Mouse (Mus musculus) stomach, postnatal 0 days (tissue): ENCODE data around the gene Shkbp1. TPM values are rescaled to one million over a fixed set of nuclear protein-coding genes. Genes with fewer than 3 reads are reported as not detected.
A peak's percentile ranks its signal among the peaks of the same experiment; 100 is the strongest.

Source experiments
- ATAC-seq: fragments of 200-750 bp; cut with Nextera tagmentation; 2 replicates; pipeline ENCODE4 v1.8.0; 2017; ENCODE audit not compliant: low FRiP score, low TSS enrichment
- DNase-seq: peaks from one replicate; pipeline ENCODE4 v3.0.0-alpha.2; 2016; ENCODE audit warnings: low spot score
- H3K27ac ChIP-seq: fragments of 300-500 bp; sonication (generic); replicated peaks from 2 replicates; pipeline ENCODE4 v1.5.1; 2014; ENCODE audit warnings: mild to moderate bottlenecking, control low read depth
- H3K27me3 ChIP-seq: fragments of 300-500 bp; sonication (generic); 2 replicates; pipeline ENCODE4 v1.6.1; 2014; ENCODE audit warnings: low read length; ENCODE audit not compliant: control insufficient read depth, insufficient read depth
- H3K36me3 ChIP-seq: fragments of 300-500 bp; sonication (generic); 2 replicates; pipeline ENCODE4 v1.6.1; 2014; ENCODE audit warnings: low read length, mixed read lengths; ENCODE audit not compliant: control insufficient read depth, insufficient read depth
- H3K4me1 ChIP-seq: fragments of 300-500 bp; sonication (generic); replicated peaks from 2 replicates; pipeline ENCODE4 v1.6.1; 2014; ENCODE audit warnings: antibody characterized with exemption; ENCODE audit not compliant: control insufficient read depth, insufficient read depth
- H3K4me2 ChIP-seq: fragments of 300-500 bp; sonication (generic); replicated peaks from 2 replicates; pipeline ENCODE4 v1.6.1; 2014; ENCODE audit warnings: low read depth, mild to moderate bottlenecking, control low read depth, moderate library complexity
- H3K4me3 ChIP-seq: fragments of 300-500 bp; sonication (generic); 2 replicates; pipeline ENCODE4 v1.5.1; 2014; ENCODE audit warnings: low read depth, low read length, control low read depth
- H3K9ac ChIP-seq: fragments of 300-500 bp; sonication (generic); 2 replicates; pipeline ENCODE4 v1.6.1; 2014; ENCODE audit warnings: mild to moderate bottlenecking, low read length, control low read depth, mixed read lengths
- H3K9me3 ChIP-seq: fragments of 300-500 bp; sonication (generic); 2 replicates; pipeline ENCODE4 v1.6.1; 2016; ENCODE audit warnings: low read length; ENCODE audit not compliant: control insufficient read depth
- CTCF ChIP-seq: IDR thresholded peaks from 2 replicates; pipeline ENCODE4 v1.5.1; 2016; ENCODE audit warnings: antibody characterized with exemption, low read depth, mild to moderate bottlenecking, moderate library complexity
- EP300 ChIP-seq: optimal IDR thresholded peaks from 2 replicates; pipeline ENCODE3; 2016; ENCODE audit warnings: antibody characterized with exemption
- WGBS: fragments of 180-500 bp; shearing (Covaris S2); extraction: QIAGEN DNeasy Blood & Tissue Kit; methylation state at CpG from one replicate; pipeline ENCODE4 v1.1.7; 2014; 5-methylcytosine and 5-hydroxymethylcytosine counted together
- polyA plus RNA-seq: library from polyadenylated mRNA; unstranded; fragments of >200 nt; fragmentation: Nextera tagmentation; extraction: Ambion mirVana; gene quantifications from 2 replicates; pipeline ENCODE4 v1.2.1, GENCODE M21; 2015

The Shkbp1 gene
- polyA plus RNA-seq, 1 experiment from 2014 or later: 26.3 TPM

DNA sequence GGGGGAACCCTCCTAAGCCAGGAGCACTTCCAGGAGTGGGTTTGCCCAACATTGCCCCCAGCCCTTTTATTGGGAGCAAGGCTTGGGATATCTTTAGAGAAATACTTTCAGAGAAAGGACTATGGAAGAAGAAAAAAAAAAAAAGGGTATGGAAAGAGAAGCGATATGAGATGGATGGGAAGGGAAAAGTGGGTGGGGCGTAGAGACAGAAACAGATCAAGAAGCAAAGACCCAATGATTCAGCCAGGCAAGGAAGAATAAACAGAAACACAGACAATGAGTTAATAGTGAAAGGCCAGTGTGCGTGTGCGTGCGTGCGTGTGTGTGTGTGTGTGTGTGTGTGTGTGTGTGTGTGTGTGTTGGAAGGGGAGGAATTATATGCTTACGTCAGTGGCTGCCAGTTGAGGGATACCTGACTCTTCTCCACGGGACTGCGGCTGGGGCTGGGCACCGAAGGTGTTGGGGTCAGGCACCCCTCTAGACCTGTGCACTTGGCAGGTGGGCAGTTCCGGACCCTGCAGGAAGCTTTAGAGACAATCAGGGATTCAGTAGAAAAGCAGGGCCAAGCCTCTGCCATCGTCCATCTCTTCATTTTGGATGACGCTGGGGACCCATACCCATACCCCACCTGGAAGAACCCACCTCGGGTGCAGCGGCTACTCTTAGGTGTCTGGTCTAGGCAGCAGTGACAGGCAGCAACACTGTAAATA, 20.7 kb downstream of the Shkbp1 start:
- no peak for ATAC-seq
- H3K4me1 ChIP-seq: peaks cover 7% of the 10 kb centered on the region; the same call in 1 of the 2 replicates

DNA sequence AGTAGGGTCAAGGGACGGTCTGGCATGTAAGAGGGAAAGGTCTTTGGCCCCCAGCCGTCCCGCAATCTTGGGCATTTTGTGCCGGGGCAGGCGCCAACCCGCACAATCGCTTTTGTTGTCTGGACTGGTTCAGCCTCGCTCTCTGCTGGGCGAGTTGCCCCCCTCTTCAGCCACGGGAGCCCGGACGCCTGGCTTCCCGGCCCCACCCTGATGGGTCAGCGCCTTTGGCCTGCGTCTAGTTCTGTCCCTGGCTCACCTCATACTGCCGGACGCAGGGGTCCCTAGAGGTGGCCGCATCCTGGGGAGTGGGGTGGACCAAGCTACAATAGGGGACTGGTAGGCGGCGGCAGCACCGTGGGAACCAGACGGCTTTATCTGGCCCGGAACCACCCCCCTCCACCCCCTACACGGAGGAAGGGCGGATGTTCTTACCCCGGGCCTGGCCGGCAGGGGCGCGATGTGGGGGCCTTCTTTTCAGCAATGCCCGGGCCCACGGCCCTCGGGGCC, 21.4 kb downstream of the Shkbp1 start:
- Histone ChIP-seq H3K4me1 (peaks cover 7% of the 10 kb centered on the region; the same call in 1 of the 2 replicates), H3K9ac (peak overlapping the region; percentile 18; the same call in 1 of the 2 replicates)

More for the DNA sequence above, 20.7 kb downstream of the Shkbp1 start:
- H3K27ac ChIP-seq: peak overlapping the region; percentile 93
- H3K4me3 ChIP-seq: no peak overlapping the region
- no peaks in the 10 kb centered on the region for H3K27me3 ChIP-seq
- no peaks in the 10 kb centered on the region for H3K36me3 ChIP-seq
- TF ChIP-seq EP300 (no peak), CTCF (no peak)
- H3K9me3 ChIP-seq: no peaks in the 10 kb centered on the region
- no peak overlapping the region for H3K9ac ChIP-seq
- H3K4me2 ChIP-seq: 0 out of 2 replicates have a peak overlapping the region, but pooled peaks have one; percentile 93
- no peak for DNase-seq
- WGBS: 46% methylated on average over 15 of the region's 15 CpGs

DNA sequence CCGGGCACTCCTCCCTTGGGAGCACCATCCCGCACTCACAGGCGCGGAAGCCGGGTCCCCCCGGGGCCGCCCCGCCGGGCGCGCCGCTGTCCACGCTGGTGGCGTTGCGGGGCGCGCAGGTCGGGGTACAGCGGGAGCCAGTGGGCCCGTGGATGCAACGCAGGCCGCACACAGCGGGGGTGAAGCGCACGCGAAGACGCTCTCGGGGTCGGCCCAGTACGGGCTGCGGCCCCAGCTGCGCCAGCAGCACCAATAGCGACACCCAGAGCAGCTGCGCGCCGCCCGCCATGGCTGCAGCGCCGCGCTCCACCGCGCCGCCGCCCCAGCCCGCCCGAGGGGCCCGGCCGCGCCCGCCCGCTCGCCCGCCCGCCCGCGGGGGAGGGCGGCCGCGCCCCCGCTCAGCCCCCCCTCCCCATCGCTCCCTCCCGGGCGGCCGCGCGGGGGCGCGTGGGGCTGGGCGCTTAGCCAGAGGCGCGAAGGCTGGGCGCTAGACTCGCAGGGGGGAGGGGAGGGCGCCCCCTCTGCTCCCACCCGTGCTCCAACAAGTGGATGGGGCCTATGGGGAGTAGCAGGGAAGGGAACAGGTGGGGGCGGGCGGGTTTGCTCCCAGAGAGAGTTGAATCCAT, 22.4 kb downstream of the Shkbp1 start:
- TF ChIP-seq EP300 (no peak), CTCF (peak; percentile 42)
- Histone ChIP-seq H3K4me2 (peak overlapping the region; percentile 93), H3K9ac (peak overlapping the region; percentile 77), H3K4me3 (peak overlapping the region; percentile 72), H3K27me3 (no peaks in the 10 kb centered on the region), H3K27ac (peak overlapping the region; percentile 93), H3K4me1 (peaks cover 7% of the 10 kb centered on the region; the same call in 1 of the 2 replicates), H3K9me3 (no peaks in the 10 kb centered on the region), H3K36me3 (no peaks in the 10 kb centered on the region)
- no peak for DNase-seq
- under 1% methylated on average over 25 of the region's 77 CpGs for WGBS
- ATAC-seq: no peak

More for the DNA sequence above, 21.4 kb downstream of the Shkbp1 start:
- TF ChIP-seq CTCF (peak; percentile 37; the same call in 1 of the 2 replicates), EP300 (no peak)
- Histone ChIP-seq H3K4me3 (peak overlapping the region; percentile 72; the same call in 1 of the 2 replicates), H3K36me3 (no peaks in the 10 kb centered on the region), H3K27me3 (no peaks in the 10 kb centered on the region), H3K27ac (peak overlapping the region; percentile 93), H3K9me3 (no peaks in the 10 kb centered on the region), H3K4me2 (peak overlapping the region; percentile 93)
- WGBS: 9% methylated on average over 32 of the region's 32 CpGs
- ATAC-seq: no peak
- no peak for DNase-seq

DNA sequence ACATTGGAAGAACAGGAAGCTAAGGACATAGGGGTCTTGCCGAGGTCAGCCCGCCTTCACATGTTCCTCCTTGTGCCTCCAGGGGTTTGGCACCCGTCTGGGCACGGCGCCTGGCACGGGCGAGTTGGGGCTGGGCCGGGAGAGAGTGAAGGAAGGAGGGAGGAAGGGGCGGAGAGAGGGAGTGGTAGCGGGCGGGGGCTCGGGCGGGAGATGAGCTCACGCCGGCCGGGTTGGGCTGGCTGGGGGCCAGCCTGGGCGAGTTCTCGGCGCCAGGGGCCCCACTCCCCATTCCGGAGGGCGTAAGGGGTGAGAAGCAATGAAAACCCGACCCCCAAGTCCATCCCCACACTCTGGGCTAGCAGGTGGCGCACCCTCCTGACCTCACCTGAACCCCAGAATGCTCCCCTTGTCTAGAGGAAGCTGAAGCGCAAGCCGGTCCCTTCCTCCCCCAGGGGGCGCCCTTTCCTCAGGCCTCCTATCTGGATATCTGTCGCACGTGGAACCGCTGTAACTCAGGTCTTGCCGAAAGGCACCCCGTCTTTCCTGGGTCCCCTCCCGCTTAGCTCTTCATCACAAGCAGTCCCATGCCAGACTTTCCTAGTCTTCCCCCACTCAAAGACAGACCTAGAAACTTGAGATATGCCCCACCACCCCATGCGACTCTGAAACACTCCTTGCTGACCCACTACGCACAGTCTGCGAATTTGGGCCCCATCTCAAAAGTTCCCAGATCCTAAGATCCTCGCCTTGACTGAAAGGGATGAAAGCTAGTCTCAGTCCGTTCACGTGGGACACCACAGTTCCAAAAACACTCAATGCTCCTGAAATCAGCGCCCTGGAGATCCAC, 23.2 kb downstream of the Shkbp1 start:
- TF ChIP-seq CTCF (peak; percentile 88), EP300 (peak; percentile 80)
- peak overlapping the region; percentile 77 for H3K9ac ChIP-seq
- ATAC-seq (peak; percentile 39), DNase-seq (peak; percentile 92)
- H3K4me1 ChIP-seq: peaks cover 7% of the 10 kb centered on the region; the same call in 1 of the 2 replicates
- no peaks in the 10 kb centered on the region for H3K27me3 ChIP-seq
- peak overlapping the region; percentile 93 for H3K4me2 ChIP-seq
- H3K27ac ChIP-seq: peak overlapping the region; percentile 93
- H3K9me3 ChIP-seq: no peaks in the 10 kb centered on the region
- WGBS: under 1% methylated on average over 37 of the region's 39 CpGs
- no peaks in the 10 kb centered on the region; the same call in 1 of the 2 replicates for H3K36me3 ChIP-seq
- peak overlapping the region; percentile 72 for H3K4me3 ChIP-seq

DNA sequence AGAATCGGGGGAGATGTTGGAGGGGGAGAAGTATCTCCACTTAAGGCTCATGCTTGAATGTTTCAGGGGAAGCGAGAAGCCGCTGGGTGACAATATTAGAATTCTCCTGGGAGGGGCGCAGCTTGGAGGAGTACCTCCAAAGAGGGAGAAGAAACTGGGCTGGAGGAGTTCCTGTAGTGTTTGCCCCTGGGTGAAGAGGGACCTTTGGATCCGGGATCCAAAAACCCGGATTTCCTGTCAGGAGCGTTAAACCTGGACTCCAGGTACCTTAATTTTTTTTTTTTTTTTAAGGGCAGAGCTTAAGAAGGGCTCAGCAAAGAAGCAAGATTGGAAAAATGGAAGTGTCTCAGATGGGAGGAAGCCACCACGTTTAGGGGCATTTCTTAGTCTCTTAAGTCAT, 24.0 kb downstream of the Shkbp1 start:
- no peak for DNase-seq
- H3K27me3 ChIP-seq: no peaks in the 10 kb centered on the region

More for the DNA sequence above, 24.0 kb downstream of the Shkbp1 start:
- Histone ChIP-seq H3K4me2 (peak overlapping the region; percentile 93), H3K36me3 (no peaks in the 10 kb centered on the region; the same call in 1 of the 2 replicates), H3K9me3 (no peaks in the 10 kb centered on the region), H3K9ac (peak overlapping the region; percentile 77), H3K27ac (peak overlapping the region; percentile 93), H3K4me1 (peaks cover 4% of the 10 kb centered on the region; the same call in 1 of the 2 replicates), H3K4me3 (peak overlapping the region; percentile 72)
- 2% methylated on average over 8 of the region's 8 CpGs for WGBS
- TF ChIP-seq CTCF: no peak
- TF ChIP-seq EP300: no peak
- ATAC-seq: no peak
